Mouse (Mus musculus): ENCODE measurements around the gene Fam120a. TPM values are rescaled to one million over a fixed set of nuclear protein-coding genes. Genes with fewer than 3 reads are reported as not detected.

Fam120a gene
- total RNA-seq, 2 experiments from 2014 or later, result 107 to 109 TPM

DNA sequence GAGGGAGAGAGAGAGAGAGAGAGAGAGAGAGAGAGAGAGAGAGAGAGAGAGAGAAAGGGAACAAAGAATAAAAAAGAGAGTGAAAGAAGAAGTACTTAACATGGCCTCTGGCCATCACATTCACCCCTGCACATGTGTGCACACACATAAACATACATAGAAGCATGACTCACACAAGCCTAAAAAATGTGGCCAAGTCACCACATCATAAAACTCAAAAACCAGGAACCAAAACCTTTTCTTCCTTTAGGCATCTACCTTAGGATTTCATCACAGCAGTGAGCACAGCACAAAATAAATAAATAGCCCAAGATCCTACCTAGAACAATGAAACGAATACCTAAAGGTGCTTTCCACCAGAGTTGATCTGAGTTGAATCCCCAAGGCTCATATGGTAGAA, 105.9 kb downstream of the Fam120a start:
- intact Hi-C loops (cut with DNase I), result no loop called here
- no peak for DNase-seq

DNA sequence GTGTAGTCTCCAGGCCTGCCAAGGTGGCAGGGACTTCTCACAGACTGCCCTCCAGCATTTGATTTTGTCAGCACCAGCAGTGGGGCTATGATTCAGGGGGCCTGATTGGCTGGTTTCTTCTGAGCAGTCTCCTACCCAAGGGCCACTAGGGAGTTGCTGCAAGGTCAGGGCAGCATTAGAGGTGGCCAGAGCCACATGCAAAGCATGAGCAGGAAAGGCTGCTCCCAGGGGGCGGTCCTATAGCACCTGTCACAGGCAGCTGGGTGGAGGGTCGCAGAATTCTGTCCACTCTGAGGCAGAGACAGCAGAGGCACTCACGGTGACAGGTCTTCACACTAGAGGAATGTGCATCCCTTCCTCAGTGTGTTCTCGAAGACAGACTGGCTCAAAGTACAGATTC, 109.0 kb downstream of the Fam120a start:
- intact Hi-C loops (cut with DNase I), result no loop called here

DNA sequence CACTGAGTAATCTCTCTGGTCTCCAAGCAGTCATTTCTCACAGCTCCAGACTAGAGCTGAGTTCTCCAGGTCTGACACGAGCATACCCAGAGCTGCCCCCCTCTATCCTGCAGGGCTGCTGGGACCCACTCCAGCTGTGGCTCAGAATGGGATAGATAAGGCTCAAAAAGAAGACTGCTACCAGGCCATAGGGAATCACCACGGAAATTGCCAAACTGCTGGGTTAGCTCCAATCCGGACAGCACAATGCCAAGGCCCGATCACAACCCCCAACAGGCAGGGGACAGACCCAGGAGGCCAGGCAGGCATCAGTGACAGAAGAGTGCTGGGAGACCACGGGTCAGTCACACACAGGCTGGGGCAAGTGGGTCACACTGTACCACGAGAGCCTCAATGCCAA, 109.8 kb downstream of the Fam120a start:
- no peak for DNase-seq
- intact Hi-C loops (cut with DNase I), result no loop called here

More for the DNA sequence above, 109.0 kb downstream of the Fam120a start:
- DNase-seq, result no peak

DNA sequence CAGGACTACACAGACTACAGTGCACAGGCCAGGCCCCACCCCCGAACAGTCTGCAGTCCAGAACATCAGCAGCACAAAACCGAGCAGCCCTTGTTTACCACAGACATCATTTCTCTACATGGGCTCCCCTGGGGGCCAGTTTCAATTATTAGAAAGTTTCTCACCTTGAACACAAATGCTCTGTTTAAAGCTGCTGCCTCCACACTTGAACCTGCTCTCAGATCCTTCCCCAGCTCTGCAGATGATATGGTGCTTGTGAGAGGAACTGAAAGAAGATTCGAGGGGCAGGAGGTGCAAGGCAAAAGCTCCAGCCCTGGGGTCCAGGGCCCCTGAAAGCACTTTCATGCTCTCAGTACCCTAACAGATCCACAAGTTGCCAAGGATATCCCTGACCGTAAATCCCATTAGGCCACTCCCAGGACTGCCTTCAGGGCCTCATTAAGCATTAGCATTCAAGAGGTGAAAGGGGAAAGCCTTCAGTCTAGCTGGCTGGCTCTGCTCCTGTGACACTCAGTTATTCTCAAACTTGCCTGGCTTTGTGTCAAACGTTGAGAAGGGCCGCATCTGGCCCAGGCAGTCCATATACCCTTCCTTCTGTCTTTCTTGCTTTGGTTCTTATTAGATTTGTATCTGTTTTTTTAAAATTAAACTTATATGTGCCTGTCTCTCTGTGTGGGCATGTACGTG, 110.4 kb downstream of the Fam120a start:
- peak in 1 of 2 experiments; percentile 22 for DNase-seq
- intact Hi-C loops (cut with DNase I), result no loop called here

DNA sequence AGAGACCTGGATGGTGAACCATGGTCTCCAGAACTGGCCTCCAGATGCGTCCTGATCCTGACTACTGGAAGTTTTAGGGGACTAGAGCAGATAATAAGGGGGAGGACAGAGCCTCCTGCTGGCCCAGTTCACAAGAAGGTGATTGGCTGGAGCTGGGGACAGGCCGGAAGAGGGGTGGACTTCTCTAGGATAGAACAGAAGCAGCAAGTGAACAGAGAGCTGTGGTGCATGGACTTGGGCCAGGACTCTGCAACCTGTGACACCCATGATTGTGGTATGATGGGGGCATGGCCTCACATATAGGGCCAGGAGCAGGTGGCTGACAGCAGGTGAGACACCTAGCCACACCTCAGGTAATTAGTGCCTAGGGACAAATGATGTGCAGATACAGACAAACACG, 113.9 kb downstream of the Fam120a start:
- intact Hi-C loops (cut with DNase I), result loop anchor here (5.0 kb wide), 1 partner anchor 143 kb away; no protein-coding TSS in a partner anchor
- no peak for DNase-seq

DNA sequence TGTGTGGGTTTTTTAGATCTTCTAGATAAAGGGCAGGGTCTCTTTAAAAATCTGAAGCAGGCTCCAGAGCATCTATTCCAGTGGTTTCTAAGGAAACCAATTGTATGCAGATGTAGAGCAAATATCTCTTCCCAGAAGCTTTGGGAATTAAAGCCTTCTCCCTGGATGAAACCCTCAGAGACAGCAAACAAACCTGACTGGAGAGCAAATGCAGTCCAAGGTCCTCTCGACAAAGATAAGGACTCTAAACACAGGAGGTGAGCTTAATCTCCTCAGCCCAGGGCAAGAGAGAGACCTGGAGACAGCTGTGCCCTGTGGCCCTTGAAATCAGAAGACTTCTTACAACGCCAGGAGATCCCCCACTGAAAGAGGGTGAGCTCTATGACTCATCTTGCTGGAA, 114.3 kb downstream of the Fam120a start:
- no peak for DNase-seq
- intact Hi-C loops (cut with DNase I), result loop anchor here (5.0 kb wide), 1 partner anchor 144 kb away; no protein-coding TSS in a partner anchor

DNA sequence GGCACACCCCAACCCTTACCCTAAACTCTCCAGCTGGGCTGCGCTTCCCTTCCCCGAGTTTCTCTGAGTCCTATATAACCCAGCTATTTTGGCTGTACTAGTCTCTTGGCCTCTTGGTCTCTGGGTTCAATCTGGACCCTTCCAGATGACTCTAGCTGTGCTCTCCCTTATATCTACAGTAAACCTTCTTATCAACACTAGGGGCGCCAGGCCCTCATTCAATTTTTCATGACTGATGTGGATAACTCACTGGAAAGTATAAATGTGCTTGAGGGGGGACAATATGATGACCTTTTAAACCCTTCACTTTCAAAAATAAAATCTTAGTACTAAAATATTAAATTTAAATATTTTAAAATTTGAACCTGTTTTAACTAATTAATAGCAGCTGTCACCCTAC, 115.0 kb downstream of the Fam120a start:
- peak in 1 of 2 experiments; percentile 26 for DNase-seq
- intact Hi-C loops (cut with DNase I), result loop anchor here (5.0 kb wide), 1 partner anchor 144 kb away; no protein-coding TSS in a partner anchor

DNA sequence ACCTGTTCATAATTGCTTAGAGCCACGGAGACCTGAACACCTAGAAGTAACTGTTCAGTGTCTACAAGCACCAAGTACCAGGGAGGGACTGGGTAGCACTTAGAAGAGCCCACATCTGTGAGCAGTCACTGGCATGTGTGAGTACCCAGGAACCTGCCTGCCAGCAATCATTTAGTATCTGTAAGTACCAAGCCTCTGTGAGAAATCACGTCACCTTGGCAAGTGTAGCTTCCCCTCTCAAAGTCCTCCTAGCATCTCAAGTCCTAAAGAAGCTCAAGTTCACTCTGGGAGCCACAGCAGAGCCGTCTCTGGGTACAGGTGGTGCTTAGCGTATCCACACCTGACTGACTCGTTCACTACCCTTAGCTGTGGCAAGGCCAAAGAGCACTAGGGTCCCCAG, 116.1 kb downstream of the Fam120a start:
- intact Hi-C loops (cut with DNase I), result loop anchor here (5.0 kb wide), 1 partner anchor 146 kb away; no protein-coding TSS in a partner anchor
- no peak for DNase-seq

DNA sequence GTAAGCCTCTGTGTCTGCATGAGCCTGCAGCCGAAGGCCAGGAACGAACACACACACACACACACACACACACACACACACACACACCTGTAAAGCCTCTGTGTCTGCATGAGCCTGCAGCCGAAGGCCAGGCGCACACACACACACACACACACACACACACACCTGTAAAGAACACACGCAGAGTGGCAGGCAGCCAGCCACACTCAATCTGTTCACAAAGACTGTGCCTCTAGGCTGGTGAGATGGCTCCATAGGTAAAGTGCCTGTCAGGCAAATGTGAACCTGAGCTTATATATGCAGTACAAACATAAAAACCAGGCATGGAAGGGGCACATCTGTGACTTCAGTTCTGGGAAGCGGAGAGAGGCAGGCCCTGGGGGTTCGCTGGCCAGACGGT, 117.0 kb downstream of the Fam120a start:
- DNase-seq, result no peak
- intact Hi-C loops (cut with DNase I), result loop anchor here (5.0 kb wide), 1 partner anchor 147 kb away; no protein-coding TSS in a partner anchor

DNA sequence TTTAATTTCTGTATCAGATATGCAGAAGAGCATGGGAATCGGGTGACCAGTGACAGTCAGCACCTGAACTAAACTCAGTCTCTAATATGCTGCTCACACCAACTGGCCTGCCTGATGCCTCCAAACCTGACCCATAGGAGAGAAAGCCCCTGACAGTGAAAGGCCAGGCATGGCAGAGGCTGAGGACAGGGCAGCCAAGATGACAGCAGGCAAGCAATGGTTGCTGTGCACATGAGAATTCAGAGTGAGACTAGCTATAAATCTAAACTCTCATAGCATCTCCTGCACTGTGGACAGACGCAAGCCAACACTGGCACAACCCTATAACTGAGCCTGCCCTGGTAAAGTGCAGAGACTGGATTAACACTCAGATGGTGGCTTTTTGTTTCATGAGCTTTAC, 117.5 kb downstream of the Fam120a start:
- intact Hi-C loops (cut with DNase I), result loop anchor here (5.0 kb wide), 1 partner anchor 147 kb away; no protein-coding TSS in a partner anchor
- no peak for DNase-seq

DNA sequence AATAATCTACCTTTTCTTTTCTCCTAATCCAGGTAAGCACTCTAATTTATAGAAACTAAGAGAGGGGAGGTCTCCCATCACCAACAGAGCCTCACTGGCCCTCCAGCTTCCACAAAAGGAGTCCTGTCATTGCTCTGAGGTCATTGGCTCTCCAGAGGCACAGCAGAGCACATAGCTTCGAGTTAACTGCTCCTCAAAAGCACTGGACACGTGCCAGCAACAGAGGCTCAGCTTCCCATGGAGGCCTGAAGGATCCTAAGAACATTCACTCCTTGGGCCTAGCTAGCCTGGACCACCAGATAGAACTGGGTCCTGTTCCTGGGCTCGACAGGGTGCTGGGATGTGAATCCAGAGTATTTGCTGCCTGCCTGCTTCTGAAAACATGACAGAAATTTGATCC, 118.7 kb downstream of the Fam120a start:
- DNase-seq, result peak; percentile 48 to 51
- intact Hi-C loops (cut with DNase I), result no loop called here

DNA sequence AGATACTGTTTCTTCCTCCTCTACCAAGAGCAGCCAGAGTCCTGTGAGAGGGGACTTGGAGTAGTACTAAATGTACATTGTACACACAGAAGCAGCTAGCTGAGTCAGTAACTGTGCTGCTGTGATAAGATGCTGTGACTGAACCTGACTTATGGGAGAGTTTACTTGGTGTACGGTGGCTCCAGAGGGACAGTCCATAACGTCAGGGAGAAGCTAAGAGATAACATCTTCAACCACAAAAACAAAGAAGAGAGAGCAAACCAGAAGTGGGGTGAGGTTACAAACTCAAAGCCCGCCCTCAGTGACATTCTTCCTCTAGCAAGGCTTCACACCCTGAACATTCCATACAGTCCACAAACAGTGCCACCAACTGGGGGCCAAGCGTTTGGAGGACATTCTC, 122.5 kb downstream of the Fam120a start:
- DNase-seq, result no peak
- intact Hi-C loops (cut with DNase I), result no loop called here

DNA sequence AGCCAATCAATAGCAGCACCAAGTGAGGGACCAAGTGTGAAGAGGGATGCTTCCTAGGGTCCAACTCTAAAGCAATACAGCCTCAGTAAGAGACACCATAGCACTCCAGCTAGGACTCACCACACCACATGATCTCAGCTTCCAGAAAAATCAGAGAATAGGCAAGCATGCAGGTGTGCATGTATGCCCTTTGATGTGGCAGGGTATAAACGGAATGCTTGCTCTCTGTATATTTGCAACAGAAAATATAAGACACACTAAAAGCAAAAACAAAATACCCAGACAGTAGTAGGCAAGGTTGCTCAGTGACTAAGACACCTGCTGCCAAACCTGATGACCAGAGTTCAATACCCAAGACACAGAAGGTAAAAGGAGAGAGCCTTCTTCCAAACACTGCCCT, 124.3 kb downstream of the Fam120a start:
- no peak for DNase-seq
- intact Hi-C loops (cut with DNase I), result no loop called here

DNA sequence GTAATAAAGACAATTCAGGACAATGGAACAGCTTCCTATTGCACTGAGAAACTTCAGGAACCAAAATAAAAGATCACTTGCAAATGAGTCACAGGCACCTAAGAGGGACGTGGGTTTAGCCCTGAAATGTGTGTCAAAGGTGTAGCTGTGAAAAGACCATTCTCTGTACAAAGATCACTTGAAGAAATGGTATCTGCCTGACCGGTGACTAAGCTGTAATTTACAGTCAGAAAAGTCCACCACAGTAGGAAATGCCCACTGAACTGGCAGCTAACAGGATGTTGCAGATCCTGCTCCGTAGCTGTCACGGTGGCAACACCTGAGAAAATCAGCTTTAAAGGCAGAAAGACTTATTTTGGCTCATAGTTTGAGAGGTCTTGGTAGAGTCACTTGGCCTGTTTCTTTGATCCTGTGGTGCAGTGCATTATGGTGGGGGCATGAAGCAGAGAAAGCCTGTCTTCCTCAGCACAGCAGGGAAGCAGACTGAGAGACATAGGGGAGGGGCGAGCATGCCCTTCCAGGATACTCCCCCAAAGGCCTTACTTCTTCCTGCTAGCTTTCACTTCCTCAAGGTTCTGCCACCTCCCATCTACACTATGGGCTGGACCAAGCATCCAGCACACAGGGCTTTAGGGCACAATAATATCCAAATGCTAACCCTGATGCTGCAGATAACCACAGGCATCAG, 125.8 kb downstream of the Fam120a start:
- no peak for DNase-seq
- intact Hi-C loops (cut with DNase I), result no loop called here

DNA sequence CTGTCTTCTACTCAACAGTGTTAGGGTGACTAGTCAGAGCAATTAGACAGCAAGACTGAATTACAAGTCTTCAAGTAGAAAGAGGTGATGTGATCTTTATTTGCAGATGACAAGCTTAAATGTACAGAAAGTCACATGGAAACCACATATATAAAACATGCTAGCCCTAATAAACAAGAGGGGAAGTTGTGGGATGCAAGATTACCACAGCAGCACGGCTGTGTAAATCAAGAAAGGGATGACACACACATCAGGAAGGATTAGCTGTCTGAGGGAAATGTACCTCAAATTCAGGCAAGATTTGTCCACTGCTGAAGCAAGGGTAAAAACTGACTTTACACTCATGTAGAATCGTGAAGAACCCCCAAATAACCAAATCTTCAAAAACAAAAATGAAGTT, 129.5 kb downstream of the Fam120a start:
- no peak for DNase-seq
- intact Hi-C loops (cut with DNase I), result no loop called here

DNA sequence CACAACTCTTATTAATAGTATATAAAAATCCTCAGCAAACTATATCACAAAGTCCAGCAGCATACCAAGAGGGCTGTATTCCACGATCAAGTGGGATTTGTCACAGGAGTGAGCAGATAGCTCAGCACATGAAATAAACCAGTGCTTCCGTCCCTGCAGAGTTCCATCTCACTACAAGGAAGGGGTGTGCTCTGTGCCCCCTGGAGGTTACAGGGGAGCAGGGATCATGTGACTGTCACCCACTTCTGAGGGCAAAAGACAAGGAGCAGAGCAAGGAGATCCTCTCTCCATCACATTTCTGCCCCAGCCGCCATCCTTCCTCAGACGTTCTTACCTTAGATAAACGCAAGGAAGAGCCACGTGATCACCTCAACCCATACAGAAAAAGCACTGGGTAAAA, 130.3 kb downstream of the Fam120a start:
- intact Hi-C loops (cut with DNase I), result no loop called here
- no peak for DNase-seq

DNA sequence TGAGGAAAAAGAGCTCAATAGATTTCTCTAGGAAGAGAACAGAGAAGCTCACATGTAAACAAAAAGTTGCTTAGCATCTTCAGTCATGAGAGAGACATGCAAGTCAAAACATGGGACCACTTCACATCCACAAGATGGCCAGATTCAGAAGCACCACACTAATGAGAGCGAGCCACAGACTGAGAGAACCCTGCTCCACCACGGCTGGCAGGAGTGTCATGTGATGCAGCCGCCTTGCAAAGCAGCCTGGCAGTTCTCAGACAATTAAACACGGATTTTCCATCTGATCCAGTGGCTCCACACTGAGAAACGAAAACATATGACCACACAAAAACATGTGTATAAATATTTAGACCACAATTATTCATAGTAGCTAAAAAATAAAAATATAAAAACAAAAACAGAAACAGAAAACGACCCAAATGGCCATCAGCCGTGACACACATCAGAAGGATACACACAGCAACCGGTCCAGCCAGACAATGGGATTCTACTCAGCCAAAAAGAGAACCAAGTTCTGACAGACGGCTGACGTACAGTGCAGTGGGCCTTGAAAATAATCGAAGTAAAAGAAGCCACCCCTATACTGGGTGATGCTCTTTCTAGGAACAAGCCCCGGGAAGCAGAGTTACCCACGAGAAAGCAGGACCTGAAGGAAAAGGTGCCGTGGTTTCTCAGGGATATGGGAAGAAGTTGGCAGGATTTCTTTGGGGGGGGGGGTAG, 137.1 kb downstream of the Fam120a start:
- DNase-seq, result no peak
- intact Hi-C loops (cut with DNase I), result no loop called here

DNA sequence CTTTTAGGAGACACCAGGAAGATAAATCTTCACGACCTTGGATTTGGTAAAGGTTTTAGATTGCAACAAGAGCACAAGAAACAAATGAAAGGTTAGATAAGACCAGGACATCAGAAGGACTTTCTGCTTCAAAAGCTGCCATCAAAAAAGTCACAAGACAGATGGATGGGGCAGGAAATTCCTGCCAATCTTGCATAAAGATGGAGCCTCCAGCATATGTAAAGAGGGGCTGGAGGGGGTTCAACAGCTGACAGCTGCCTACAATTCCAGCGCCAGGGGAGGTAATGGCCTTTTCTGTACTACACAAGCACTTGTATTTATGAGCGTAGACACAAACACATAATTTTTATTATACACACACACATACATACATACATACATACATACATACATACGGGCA, 138.0 kb downstream of the Fam120a start:
- DNase-seq, result no peak
- intact Hi-C loops (cut with DNase I), result no loop called here

Data from heart, postnatal 14 days (tissue).